Mouse (Mus musculus): Measurements from ENCODE around the gene Adap1. TPM values are rescaled to one million over a fixed set of nuclear protein-coding genes. Genes with fewer than 3 reads are reported as not detected.

Adap1 gene
- polyA plus RNA-seq, 1 experiment from 2014 or later: 3.3 TPM

DNA sequence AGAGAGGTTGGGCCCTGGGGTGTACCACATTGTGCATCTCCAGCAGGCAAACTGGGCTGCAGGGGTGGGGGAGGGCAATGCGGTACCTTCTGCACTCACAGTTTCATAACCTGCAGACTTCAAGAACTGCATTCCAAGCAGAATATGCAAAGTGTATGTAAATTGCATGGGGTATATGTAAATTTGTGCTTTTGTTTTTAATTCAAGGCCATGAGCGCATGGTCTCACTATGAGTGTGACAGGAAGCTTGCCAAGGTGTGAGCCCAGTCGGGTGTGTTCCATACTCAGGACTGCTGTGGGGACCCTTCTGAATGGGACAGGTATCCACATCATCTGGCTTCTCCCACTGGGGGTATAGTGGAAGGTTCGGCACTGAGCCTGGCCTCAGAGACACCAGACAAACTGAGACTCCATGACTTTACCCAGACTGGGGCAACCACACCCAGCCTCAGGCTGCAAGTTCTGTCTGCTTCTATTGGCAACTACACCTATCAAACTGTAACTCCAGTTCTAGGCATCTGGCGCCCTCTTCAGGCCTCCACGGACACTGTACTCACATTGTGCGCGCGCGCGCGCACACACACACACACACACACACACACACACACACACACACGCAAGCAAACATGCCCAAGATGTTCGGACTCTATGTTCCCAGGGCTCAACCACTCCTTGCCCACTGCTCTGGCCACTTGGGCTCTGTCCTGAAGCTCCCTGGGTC is 41.8 kb downstream of the Adap1 start:
- Histone ChIP-seq H3K4me3 (replicated peaks) (no peak overlapping the region), H3K27ac (no peak overlapping the region), H3K4me1 (replicated peaks) (peaks cover 38% of the 10 kb centered on the region), H3K27me3 (no peaks in the 10 kb centered on the region), H3K9ac (no peak overlapping the region), H3K4me2 (no peak overlapping the region), H3K36me3 (no peaks in the 10 kb centered on the region; the same call in 1 of the 2 replicates), H3K9me3 (replicated peaks) (0 out of 2 replicates have a peak, but pooled peaks cover 5% of the 10 kb centered on the region)
- WGBS (ENCODE audit: insufficient replicate concordance): 83% methylated on average over 14 of the region's 14 CpGs
- ATAC-seq (ENCODE audit: low read depth): no peak
- DNase-seq: no peak

- Histone ChIP-seq H3K27ac (no peak overlapping the region), H3K4me2 (no peak overlapping the region), H3K9me3 (replicated peaks) (0 out of 2 replicates have a peak, but pooled peaks cover 5% of the 10 kb centered on the region), H3K9ac (no peak overlapping the region), H3K4me1 (replicated peaks) (peaks cover 25% of the 10 kb centered on the region), H3K4me3 (replicated peaks) (no peak overlapping the region), H3K27me3 (no peaks in the 10 kb centered on the region), H3K36me3 (no peaks in the 10 kb centered on the region; the same call in 1 of the 2 replicates)
- 3% methylated on average over 15 of the region's 15 CpGs for WGBS (ENCODE audit: insufficient replicate concordance)
- ATAC-seq (ENCODE audit: low read depth): no peak
- DNase-seq: peak; percentile 58
Measured at GRCm38 (mm10) chr5:139282191-139282590, 43.2 kb downstream of the Adap1 start.

DNA sequence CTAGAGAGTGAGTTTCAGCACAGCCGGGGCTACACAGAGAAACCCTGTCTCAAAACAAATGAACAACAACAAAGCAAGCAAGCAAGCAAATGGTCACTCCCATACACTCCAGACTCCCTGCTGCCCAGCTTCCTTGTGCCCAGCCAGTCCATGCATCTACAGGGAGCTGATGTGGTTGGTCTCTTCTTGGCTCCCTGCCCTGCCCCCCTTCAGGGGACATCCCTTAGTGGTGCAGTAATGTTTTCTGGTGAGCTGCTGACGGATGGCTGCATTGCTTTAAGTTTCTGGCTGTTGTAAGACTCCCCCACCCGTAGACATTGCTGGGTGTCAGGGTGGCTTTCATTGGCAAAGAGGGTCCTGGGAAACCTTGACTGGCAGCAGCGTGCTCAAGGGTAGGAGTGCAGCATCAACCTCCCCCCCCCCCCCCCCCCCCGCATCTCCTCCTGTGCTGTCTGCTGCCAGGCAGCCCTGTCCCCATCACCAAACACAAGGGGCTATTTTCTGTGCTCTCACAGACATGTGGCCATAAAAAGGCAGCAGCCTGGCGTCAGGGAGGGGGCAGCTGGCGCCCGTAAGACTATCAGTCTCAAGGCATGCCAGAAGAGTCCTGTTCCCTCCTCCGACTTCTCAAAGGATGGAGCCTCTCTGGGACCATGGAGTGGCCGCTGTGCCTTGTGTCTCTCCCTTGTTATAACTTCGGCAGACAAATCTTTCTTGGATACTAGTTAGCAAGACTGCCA is 43.9 kb downstream of the Adap1 start:
- Histone ChIP-seq H3K9ac (no peak overlapping the region), H3K27ac (no peak overlapping the region)

DNA sequence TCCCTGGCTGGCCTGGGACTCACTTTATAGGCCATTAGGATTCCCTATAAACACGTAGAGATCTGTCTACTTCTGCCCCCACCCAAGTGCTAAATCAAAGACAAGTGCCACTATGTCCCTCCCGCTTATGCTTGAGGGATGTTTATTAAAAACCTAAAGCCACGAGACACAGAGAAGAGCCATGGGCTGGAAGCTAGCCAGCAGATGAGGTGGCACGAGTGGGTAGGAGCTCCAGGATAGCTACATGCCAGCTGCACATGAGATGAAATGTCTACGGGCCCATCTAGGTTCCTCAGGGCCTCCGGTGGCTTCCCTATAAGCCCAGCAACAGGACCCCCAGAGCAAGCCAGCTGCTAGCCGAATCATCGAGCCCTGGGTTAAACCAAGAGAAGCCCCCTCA is 48.1 kb downstream of the Adap1 start:
- ATAC-seq (ENCODE audit: low read depth): no peak
- Histone ChIP-seq H3K36me3 (no peaks in the 10 kb centered on the region; the same call in 1 of the 2 replicates), H3K9me3 (replicated peaks) (no peaks in the 10 kb centered on the region), H3K4me1 (replicated peaks) (peaks cover 5% of the 10 kb centered on the region), H3K27me3 (no peaks in the 10 kb centered on the region), H3K4me2 (no peak overlapping the region), H3K27ac (no peak overlapping the region), H3K9ac (no peak overlapping the region), H3K4me3 (replicated peaks) (no peak overlapping the region)
- DNase-seq: no peak
- WGBS (ENCODE audit: insufficient replicate concordance): 72% methylated on average over 8 of the region's 8 CpGs

More for the DNA sequence above, 43.9 kb downstream of the Adap1 start:
- no peak for ATAC-seq (ENCODE audit: low read depth)
- 59% methylated on average over 10 of the region's 11 CpGs for WGBS (ENCODE audit: insufficient replicate concordance)
- no peak overlapping the region for H3K4me3 ChIP-seq (replicated peaks)
- no peak overlapping the region for H3K4me2 ChIP-seq
- H3K36me3 ChIP-seq: no peaks in the 10 kb centered on the region; the same call in 1 of the 2 replicates
- H3K9me3 ChIP-seq (replicated peaks): 0 out of 2 replicates have a peak, but pooled peaks cover 5% of the 10 kb centered on the region
- H3K27me3 ChIP-seq: no peaks in the 10 kb centered on the region
- H3K4me1 ChIP-seq (replicated peaks): peaks cover 19% of the 10 kb centered on the region
- DNase-seq: no peak

DNA sequence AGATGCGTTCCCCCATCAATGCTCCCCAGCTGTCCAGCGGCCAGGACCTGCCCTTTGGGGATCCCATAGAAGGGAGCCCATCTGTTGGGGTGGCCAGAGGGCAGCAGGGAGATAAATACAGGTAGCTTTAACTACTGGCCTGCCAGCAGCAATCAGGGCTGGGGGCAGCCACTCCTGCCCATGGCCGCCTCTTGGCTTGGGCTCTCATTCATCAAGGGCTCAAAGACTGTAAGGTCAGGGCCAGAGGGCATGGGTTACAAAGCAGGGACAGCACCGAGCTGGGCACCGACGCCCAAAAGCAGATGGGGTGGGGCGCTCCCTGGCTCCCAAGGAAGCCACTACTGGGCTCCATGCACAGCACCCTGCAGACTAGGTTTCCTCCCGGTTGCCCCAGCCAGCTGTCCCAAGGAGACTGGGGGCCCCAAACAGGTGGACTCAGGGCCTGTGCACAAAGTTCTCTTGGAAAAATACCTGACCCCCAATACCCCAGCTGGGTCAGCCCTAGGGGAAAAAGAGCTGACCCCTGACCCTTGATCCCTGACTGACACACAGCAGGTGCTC is 53.3 kb downstream of the Adap1 start:
- Histone ChIP-seq H3K4me1 (replicated peaks) (peaks cover 13% of the 10 kb centered on the region), H3K9me3 (replicated peaks) (no peaks in the 10 kb centered on the region), H3K27me3 (no peaks in the 10 kb centered on the region), H3K36me3 (peaks cover 32% of the 10 kb centered on the region), H3K9ac (no peak overlapping the region), H3K27ac (no peak overlapping the region), H3K4me2 (no peak overlapping the region), H3K4me3 (replicated peaks) (no peak overlapping the region)
- DNase-seq (no peak), ATAC-seq (ENCODE audit: low read depth) (0 out of 2 replicates have a peak, but pooled peaks have one; percentile 2)
- WGBS (ENCODE audit: insufficient replicate concordance): 75% methylated on average over 8 of the region's 8 CpGs

DNA sequence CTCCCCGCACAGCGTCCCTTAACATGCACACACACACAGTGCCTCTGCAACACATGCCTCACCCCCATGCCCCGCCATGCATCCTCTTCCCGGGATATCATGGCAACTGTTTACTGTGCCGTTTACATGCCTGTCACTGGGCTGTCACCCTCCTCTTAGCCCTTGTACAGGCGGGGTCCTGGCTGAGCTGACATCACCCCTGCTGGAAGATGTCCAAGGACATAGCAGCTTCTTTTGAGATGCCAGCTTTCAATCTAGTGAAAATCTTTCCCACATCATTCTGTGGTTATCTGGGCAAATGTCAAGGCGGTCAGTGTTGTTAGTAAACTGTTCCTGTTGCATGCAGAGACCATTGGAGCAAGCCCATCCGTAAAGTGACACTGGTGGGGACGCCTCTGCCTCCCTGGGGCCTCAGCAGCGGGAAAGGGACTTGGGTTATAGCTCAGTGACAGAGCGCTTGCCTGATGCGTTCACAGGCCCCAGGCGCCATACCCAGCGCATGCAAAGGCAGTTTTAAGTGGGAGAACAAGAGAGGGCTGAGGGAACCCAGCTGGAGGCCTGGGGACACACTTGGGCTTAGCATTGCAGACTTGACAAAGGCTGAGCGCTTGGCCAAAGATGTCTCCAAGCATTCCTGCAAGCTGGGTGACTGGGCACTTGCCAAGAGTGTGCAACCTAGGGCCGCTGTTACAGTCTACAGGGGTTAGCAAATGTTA is 54.5 kb downstream of the Adap1 start:
- Histone ChIP-seq H3K9me3 (replicated peaks) (no peaks in the 10 kb centered on the region), H3K27ac (no peak overlapping the region; the same call in 1 of the 2 replicates), H3K4me3 (replicated peaks) (no peak overlapping the region), H3K36me3 (peaks cover 43% of the 10 kb centered on the region), H3K27me3 (no peaks in the 10 kb centered on the region), H3K4me1 (replicated peaks) (peaks cover 13% of the 10 kb centered on the region), H3K9ac (no peak overlapping the region), H3K4me2 (no peak overlapping the region)
- WGBS (ENCODE audit: insufficient replicate concordance): 80% methylated on average over 16 of the region's 16 CpGs
- DNase-seq: no peak
- ATAC-seq (ENCODE audit: low read depth): peak; percentile 10; the same call in 1 of the 2 replicates

GRCm38 (mm10) chr5:139267661-139268060 is 57.8 kb downstream of the Adap1 start:
- Histone ChIP-seq H3K27ac (no peak overlapping the region), H3K36me3 (peaks cover 76% of the 10 kb centered on the region), H3K9me3 (replicated peaks) (no peaks in the 10 kb centered on the region), H3K27me3 (no peaks in the 10 kb centered on the region), H3K4me2 (no peak overlapping the region), H3K4me1 (replicated peaks) (peaks cover 12% of the 10 kb centered on the region), H3K9ac (no peak overlapping the region), H3K4me3 (replicated peaks) (no peak overlapping the region)
- no peak for ATAC-seq (ENCODE audit: low read depth)
- DNase-seq: no peak
- 84% methylated on average over 4 of the region's 4 CpGs for WGBS (ENCODE audit: insufficient replicate concordance)

GRCm38 (mm10) chr5:139261403-139261802 is 64.0 kb downstream of the Adap1 start:
- H3K9ac ChIP-seq: peak overlapping the region; percentile 29; the same call in 1 of the 2 replicates
- DNase-seq (no peak), ATAC-seq (ENCODE audit: low read depth) (no peak)
- no peaks in the 10 kb centered on the region for H3K9me3 ChIP-seq (replicated peaks)
- no peak overlapping the region for H3K27ac ChIP-seq
- no peak overlapping the region for H3K4me2 ChIP-seq
- 88% methylated on average over 4 of the region's 4 CpGs for WGBS (ENCODE audit: insufficient replicate concordance)
- H3K36me3 ChIP-seq: peaks cover 99% of the 10 kb centered on the region
- H3K27me3 ChIP-seq: no peaks in the 10 kb centered on the region
- H3K4me1 ChIP-seq (replicated peaks): peaks cover 58% of the 10 kb centered on the region
- no peak overlapping the region for H3K4me3 ChIP-seq (replicated peaks)

GRCm38 (mm10) chr5:139259853-139260252 is 65.6 kb downstream of the Adap1 start:
- no peak overlapping the region for H3K4me3 ChIP-seq (replicated peaks)
- no peak overlapping the region for H3K4me2 ChIP-seq
- H3K9ac ChIP-seq: no peak overlapping the region
- no peaks in the 10 kb centered on the region for H3K9me3 ChIP-seq (replicated peaks)
- no peak for ATAC-seq (ENCODE audit: low read depth)
- peaks cover 74% of the 10 kb centered on the region for H3K4me1 ChIP-seq (replicated peaks)
- WGBS (ENCODE audit: insufficient replicate concordance): 82% methylated on average over 5 of the region's 5 CpGs
- H3K27me3 ChIP-seq: no peaks in the 10 kb centered on the region
- H3K27ac ChIP-seq: no peak overlapping the region
- peaks cover 97% of the 10 kb centered on the region for H3K36me3 ChIP-seq
- DNase-seq: no peak

DNA sequence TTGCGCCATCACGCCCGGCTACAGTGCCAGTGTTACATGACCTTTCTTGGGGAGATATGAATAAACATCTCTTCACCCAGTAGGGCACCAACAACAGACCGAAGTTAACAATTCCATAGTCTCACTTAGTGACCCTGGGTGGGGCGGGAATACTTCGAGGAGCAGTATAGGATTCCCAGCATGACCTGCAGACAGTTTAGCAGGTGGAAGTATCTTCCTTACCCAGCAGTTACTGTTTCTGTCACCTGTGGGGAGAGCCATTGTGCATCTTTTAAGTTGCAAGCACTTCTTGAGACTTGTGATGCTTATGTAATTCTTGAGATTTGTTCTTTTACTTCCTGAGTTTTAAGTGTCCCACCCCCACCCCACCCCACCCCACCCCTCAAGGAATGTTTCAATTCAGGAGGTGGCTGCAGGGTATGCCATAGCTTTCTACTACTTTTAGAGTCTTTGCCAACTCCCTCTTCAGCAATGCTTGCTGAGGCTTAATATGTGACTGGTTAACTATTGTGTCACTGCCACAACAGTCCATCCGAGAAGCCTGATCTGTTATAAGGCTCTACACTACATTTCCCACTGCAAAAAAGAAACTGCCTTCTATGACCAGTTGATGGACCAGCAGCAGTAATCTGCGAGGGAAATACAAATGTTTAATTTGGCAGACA is 66.9 kb downstream of the Adap1 start:
- peaks cover 87% of the 10 kb centered on the region for H3K4me1 ChIP-seq (replicated peaks)
- peaks cover 86% of the 10 kb centered on the region for H3K36me3 ChIP-seq

More for the DNA sequence above, 66.9 kb downstream of the Adap1 start:
- H3K27me3 ChIP-seq: no peaks in the 10 kb centered on the region
- no peak overlapping the region for H3K27ac ChIP-seq
- 87% methylated on average over 8 of the region's 8 CpGs for whole genome bisulfite sequencing (ENCODE audit: insufficient replicate concordance)
- no peak for ATAC-seq (ENCODE audit: low read depth)
- H3K4me3 ChIP-seq (replicated peaks): no peak overlapping the region
- DNase-seq: no peak
- H3K4me2 ChIP-seq: no peak overlapping the region
- no peaks in the 10 kb centered on the region for H3K9me3 ChIP-seq (replicated peaks)
- H3K9ac ChIP-seq: no peak overlapping the region
